In genomic region chr1:135544504-135545146, GRCm38 (mm10) we compare ENCODE assay signal across 8 mouse cellular contexts.
DNase-seq lines count a peak whose midpoint lies in the region; ATAC-seq lines count a peak whose summit lies in the region.

No protein-coding gene starts in this region.

- H3K4me1 ChIP-seq in limb, embryonic 15.5 days = peaks cover 57% of the 10 kb centered on the region
- H3K4me1 ChIP-seq in stomach, embryonic 14.5 days (ENCODE audit: control insufficient read depth, insufficient read depth, low read length) = peaks cover 21% of the 10 kb centered on the region; the same call in 1 of the 2 replicates

- no peak overlapping the region for H3K4me2 ChIP-seq in limb, embryonic 15.5 days
- H3K4me2 ChIP-seq in stomach, embryonic 14.5 days (replicated peaks; ENCODE audit: low read depth, low read length) = no peak overlapping the region

- peak; percentile 79 for DNase-seq in A20 (ENCODE audit: low read depth, low spot score)
- DNase-seq in adrenal gland, adult 18-20 months (ENCODE audit: low spot score in 2 of 2) = peak; percentile 73 to 78
- DNase-seq in embryo, embryonic 9.5 days (ENCODE audit: extremely low spot score) = peak; percentile 78
- DNase-seq in gonadal fat pad, adult 2 months (ENCODE audit: low read depth) = peak; percentile 33
- peak; percentile 82 for DNase-seq in kidney, adult 9 months
- peak; percentile 85 for DNase-seq in naive thymus-derived CD4-positive, alpha-beta T cell, adult 2 months (ENCODE audit: low read depth)

- H3K36me3 ChIP-seq in limb, embryonic 15.5 days = no peaks in the 10 kb centered on the region
- H3K36me3 ChIP-seq in stomach, embryonic 14.5 days (ENCODE audit: control insufficient read depth, insufficient read depth, low read length) = no peaks in the 10 kb centered on the region

- no peak overlapping the region for H3K9ac ChIP-seq in limb, embryonic 15.5 days
- H3K9ac ChIP-seq in stomach, embryonic 14.5 days (replicated peaks; ENCODE audit: low read depth, low read length) = no peak overlapping the region

- H3K4me3 ChIP-seq in limb, embryonic 15.5 days = no peak overlapping the region
- H3K4me3 ChIP-seq in stomach, embryonic 14.5 days (ENCODE audit: low read depth, low read length) = no peak overlapping the region

- WGBS in limb, embryonic 15.5 days = 35% methylated on average over 16 of the region's 16 CpGs
- WGBS in stomach, embryonic 14.5 days = 42% methylated on average over 16 of the region's 16 CpGs

- ATAC-seq in limb, embryonic 15.5 days (ENCODE audit: insufficient number of reproducible peaks, low FRiP score, low TSS enrichment, low read depth) = peak; percentile 36
- ATAC-seq in stomach, embryonic 14.5 days (ENCODE audit: insufficient number of reproducible peaks, insufficient read depth, low FRiP score, low read depth) = peak; percentile 11; the same call in 1 of the 2 replicates

- H3K9me3 ChIP-seq in limb, embryonic 15.5 days = no peaks in the 10 kb centered on the region
- no peaks in the 10 kb centered on the region for H3K9me3 ChIP-seq in stomach, embryonic 14.5 days (ENCODE audit: control insufficient read depth, low read depth, low read length)

- H3K27me3 ChIP-seq in limb, embryonic 15.5 days = no peaks in the 10 kb centered on the region
- no peaks in the 10 kb centered on the region for H3K27me3 ChIP-seq in stomach, embryonic 14.5 days (ENCODE audit: control insufficient read depth, insufficient read depth, low read length)

- peak overlapping the region; percentile 38; the same call in 1 of the 2 replicates for H3K27ac ChIP-seq in limb, embryonic 15.5 days
- H3K27ac ChIP-seq in stomach, embryonic 14.5 days (ENCODE audit: low read length) = 0 out of 2 replicates have a peak overlapping the region, but pooled peaks have one; percentile 21

Comparison
In these comparisons a context has a peak if more than half of its experiments do, and no peak if none do; other contexts are left out.
1. DNase-seq: peak in every context shown above with its lines; median percentile 85 in naive thymus-derived CD4-positive, alpha-beta T cell, adult 2 months; 82 in kidney, adult 9 months; 79 in A20; 78 in embryo, embryonic 9.5 days; 76 in adrenal gland, adult 18-20 months; 33 in gonadal fat pad, adult 2 months.